In the genomic region with DNA sequence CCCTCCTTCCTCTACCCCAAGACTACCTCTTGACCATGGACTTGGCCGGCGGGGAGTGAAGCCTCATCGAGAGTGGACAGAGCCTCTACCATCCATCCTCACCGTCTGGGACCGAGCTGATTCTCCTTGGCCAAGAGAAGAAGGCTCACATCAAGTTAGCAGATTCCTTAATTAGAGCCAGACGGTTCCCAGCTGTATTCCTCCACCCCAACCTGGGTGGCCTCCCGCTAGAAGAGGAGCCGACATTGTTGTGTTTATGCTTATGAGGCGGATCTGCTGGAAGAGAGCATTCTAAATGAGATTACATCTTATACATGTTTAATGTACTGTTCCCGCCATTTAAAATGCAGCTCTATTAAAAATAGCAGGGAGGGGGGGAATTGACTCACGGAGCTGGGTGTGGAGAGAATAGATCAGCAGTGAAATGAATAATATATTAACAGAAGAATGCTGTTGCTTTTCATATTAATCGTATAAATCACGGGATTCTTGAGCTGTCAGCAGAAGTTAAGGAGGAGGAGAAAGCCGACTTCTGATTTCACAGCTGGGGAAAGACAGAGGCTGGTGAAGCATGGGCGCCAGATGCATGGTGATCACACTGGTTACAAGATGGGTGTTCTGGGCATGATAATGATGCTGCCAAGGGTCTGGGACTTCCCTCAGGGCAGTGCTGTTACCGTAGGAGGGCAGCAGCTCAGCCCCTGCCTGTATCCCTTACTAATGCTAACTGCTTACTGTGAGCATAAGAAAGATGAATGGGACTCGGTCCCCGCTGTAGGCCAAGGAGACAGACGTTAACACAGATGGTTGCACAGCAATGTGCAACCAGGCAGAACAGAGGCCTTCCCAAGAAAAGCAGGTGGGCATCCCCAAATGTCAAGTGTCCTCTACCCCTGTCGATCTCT, we compare ENCODE assay signal across 11 mouse cellular contexts. TPM values are rescaled to one million over a fixed set of nuclear protein-coding genes. Genes with fewer than 3 reads are reported as not detected.
DNase-seq lines count a peak whose midpoint lies in the region; ATAC-seq and TF ChIP-seq lines count a peak whose summit lies in the region.
"Had no signal": no experiment of that assay in that cellular context is flagged by ENCODE, and none has a peak within 500 bp of the region (broad histone marks: within the 10 kb centered on the region; RNA-seq: fewer than 3 reads in every experiment).

No protein-coding gene starts in this region.

- no peaks in the 10 kb centered on the region; the same call in 1 of the 2 replicates for H3K4me1 ChIP-seq in forebrain, embryonic 14.5 days (ENCODE audit: control insufficient read depth, insufficient read depth, low read length)
- H3K4me1 ChIP-seq in stomach, postnatal 0 days (replicated peaks; ENCODE audit: control insufficient read depth, insufficient read depth) = no peaks in the 10 kb centered on the region
- no peaks in the 10 kb centered on the region for H3K4me1 ChIP-seq in kidney, adult 2 months (ENCODE audit: control insufficient read depth, insufficient read depth, low read length)

- H3K27ac ChIP-seq in forebrain, embryonic 14.5 days (ENCODE audit: low read depth, low read length) = peak overlapping the region; percentile 71
- H3K27ac ChIP-seq in stomach, postnatal 0 days (replicated peaks) = no peak overlapping the region
- no peak overlapping the region for H3K27ac ChIP-seq in kidney, adult 2 months (ENCODE audit: insufficient read depth, low read depth, low read length)

- no peak overlapping the region for H3K9ac ChIP-seq in forebrain, embryonic 14.5 days (ENCODE audit: low read length)
- H3K9ac ChIP-seq in stomach, postnatal 0 days (ENCODE audit: low read length) = no peak overlapping the region

- ATAC-seq in forebrain, embryonic 14.5 days = peak; percentile 86
- ATAC-seq in stomach, postnatal 0 days (ENCODE audit: low FRiP score, low TSS enrichment) = peak; percentile 47; the same call in 1 of the 2 replicates

- peak; percentile 6 to 20 for DNase-seq in right cerebral cortex, adult 2 months (ENCODE audit: low spot score in 2 of 2)
- no peak for DNase-seq in right cerebral cortex, postnatal 25 days
- peak; percentile 73 for DNase-seq in forebrain, embryonic 14.5 days (ENCODE audit: low spot score)
- peak; percentile 30 to 34 for DNase-seq in layer of hippocampus, postnatal 10 days (ENCODE audit: low spot score in 2 of 2)
- DNase-seq in stomach, postnatal 0 days (ENCODE audit: low spot score) = no peak
- no peak for DNase-seq in kidney, adult 11 months
- DNase-seq in kidney, adult 2 months = no peak
- DNase-seq: kidney, adult 18-20 months; thymus, postnatal 36 days had no signal

- no peaks in the 10 kb centered on the region for H3K9me3 ChIP-seq in forebrain, embryonic 14.5 days (replicated peaks; ENCODE audit: control insufficient read depth, low read length)
- no peaks in the 10 kb centered on the region for H3K9me3 ChIP-seq in stomach, postnatal 0 days (ENCODE audit: control insufficient read depth, low read length)

- no peaks in the 10 kb centered on the region for H3K36me3 ChIP-seq in forebrain, embryonic 14.5 days (ENCODE audit: control insufficient read depth, insufficient read depth, low read length)
- no peaks in the 10 kb centered on the region for H3K36me3 ChIP-seq in stomach, postnatal 0 days (ENCODE audit: control insufficient read depth, insufficient read depth, low read length)
- no peaks in the 10 kb centered on the region for H3K36me3 ChIP-seq in kidney, adult 2 months (ENCODE audit: control insufficient read depth, insufficient read depth, low read length)

- no peaks in the 10 kb centered on the region for H3K27me3 ChIP-seq in forebrain, embryonic 14.5 days (replicated peaks; ENCODE audit: control insufficient read depth, insufficient read depth, low read length)
- H3K27me3 ChIP-seq in stomach, postnatal 0 days (ENCODE audit: control insufficient read depth, insufficient read depth, low read length) = no peaks in the 10 kb centered on the region
- H3K27me3 ChIP-seq in kidney, adult 2 months (replicated peaks; ENCODE audit: control insufficient read depth, insufficient read depth, low read length) = no peaks in the 10 kb centered on the region

- no peak overlapping the region for H3K4me3 ChIP-seq in forebrain, embryonic 14.5 days (ENCODE audit: low read depth, low read length)
- H3K4me3 ChIP-seq in stomach, postnatal 0 days (ENCODE audit: low read depth, low read length) = no peak overlapping the region
- no peak overlapping the region for H3K4me3 ChIP-seq in kidney, adult 2 months (ENCODE audit: insufficient read depth, low read depth, low read length)

- TF ChIP-seq EP300 in stomach, postnatal 0 days (optimal IDR thresholded peaks at IDR 0.05) = no peak

- no peak for TF ChIP-seq CTCF in stomach, postnatal 0 days (IDR thresholded peaks at IDR 0.05; ENCODE audit: low read depth)
- no peak for TF ChIP-seq CTCF in kidney, adult 2 months (conservative IDR thresholded peaks at IDR 0.05; ENCODE audit: insufficient read depth, insufficient read length, low read depth, low read length)

- 0 out of 2 replicates have a peak overlapping the region, but pooled peaks have one; percentile 8 for H3K4me2 ChIP-seq in forebrain, embryonic 14.5 days (ENCODE audit: low read length)
- H3K4me2 ChIP-seq in stomach, postnatal 0 days (replicated peaks; ENCODE audit: low read depth) = no peak overlapping the region

- no peak for TF ChIP-seq POLR2A in kidney, adult 2 months (IDR thresholded peaks at IDR 0.05; ENCODE audit: low read depth, low read length)

- WGBS in forebrain, embryonic 14.5 days = 44% methylated on average over 20 of the region's 20 CpGs
- 49% methylated on average over 20 of the region's 20 CpGs for WGBS in stomach, postnatal 0 days
- 46% methylated on average over 20 of the region's 20 CpGs for WGBS in kidney, adult 2 months

RNA-seq across cellular contexts. Expression of a gene that starts 57.9 kb away (rescaled TPM):
- polyA plus RNA-seq in forebrain, embryonic 14.5 days (2014; fragmentation: Nextera tagmentation; extraction: Ambion mirVana) = 108 and 139 TPM in 2 replicates
- 100 to 1,000 TPM; 168 to 176 TPM for total RNA-seq in layer of hippocampus, postnatal 10 days (2021)
- polyA plus RNA-seq in stomach, postnatal 0 days (2015; fragmentation: Nextera tagmentation; extraction: Ambion mirVana) = 2.9 and 3.2 TPM in 2 replicates
- 0.26 and 0.55 TPM in 2 replicates for polyA plus RNA-seq in kidney, adult 2 months (2012; rRNA removed)
- total RNA-seq: liver, adult 2 months; neutrophil, adult 5-6 weeks had no signal

Comparison
In these comparisons a context has a peak if more than half of its experiments do, and no peak if none do; other contexts are left out.
1. DNase-seq: peak in right cerebral cortex, adult 2 months (2 of 2), forebrain, embryonic 14.5 days (single experiment) and layer of hippocampus, postnatal 10 days (2 of 2); none in right cerebral cortex, postnatal 25 days (single experiment), stomach, postnatal 0 days (single experiment), kidney, adult 11 months (single experiment) and kidney, adult 2 months (single experiment).
2. RNA of a gene that starts 57.9 kb away (polyA plus RNA-seq): 108 to 139 TPM in forebrain, embryonic 14.5 days; 2.9 to 3.2 TPM in stomach, postnatal 0 days and 0.26 to 0.55 TPM in kidney, adult 2 months; every median in the first group is over 10 times any median in the second.